Mouse (Mus musculus) liver, embryonic 16.5 days (tissue): ENCODE measurements around the gene Nrl. TPM values are rescaled to one million over a fixed set of nuclear protein-coding genes. Genes with fewer than 3 reads are reported as not detected.

Experiments used
- ATAC-seq: fragments of 200-750 bp; cut with Nextera tagmentation; 2 replicates; pipeline ENCODE4 v1.8.0; 2017; ENCODE audit warnings: low read depth, mild to moderate bottlenecking, moderate number of reproducible peaks, moderate library complexity
- H3K27ac ChIP-seq: fragments of 300-500 bp; sonication (generic); 2 replicates; pipeline ENCODE4 v1.5.1; 2014; ENCODE audit warnings: mild to moderate bottlenecking, low read length
- H3K27me3 ChIP-seq: fragments of 300-500 bp; sonication (generic); 2 replicates; pipeline ENCODE4 v1.6.1; 2014; ENCODE audit warnings: low read depth, low read length, mixed read lengths; ENCODE audit not compliant: control insufficient read depth, insufficient read depth
- H3K36me3 ChIP-seq: fragments of 300-500 bp; sonication (generic); 2 replicates; pipeline ENCODE4 v1.6.1; 2014; ENCODE audit warnings: mild to moderate bottlenecking; ENCODE audit not compliant: control insufficient read depth, insufficient read depth
- H3K4me1 ChIP-seq: fragments of 300-500 bp; sonication (generic); 2 replicates; pipeline ENCODE4 v1.6.1; 2014; ENCODE audit warnings: low read depth, low read length, mixed read lengths; ENCODE audit not compliant: control insufficient read depth
- H3K4me2 ChIP-seq: fragments of 300-500 bp; sonication (generic); 2 replicates; pipeline ENCODE4 v1.6.1; 2014; ENCODE audit warnings: low read depth, low read length, mixed read lengths
- H3K4me3 ChIP-seq: fragments of 300-500 bp; sonication (generic); 2 replicates; pipeline ENCODE4 v1.5.1; 2014; ENCODE audit warnings: low read depth, mild to moderate bottlenecking, low read length
- H3K9ac ChIP-seq: fragments of 300-500 bp; sonication (generic); 2 replicates; pipeline ENCODE4 v1.6.1; 2014; ENCODE audit warnings: low read depth, low read length
- H3K9me3 ChIP-seq: fragments of 300-500 bp; sonication (generic); replicated peaks from 2 replicates; pipeline ENCODE4 v1.6.1; 2016; ENCODE audit warnings: low read length; ENCODE audit not compliant: control insufficient read depth
- WGBS: fragments of 180-500 bp; shearing (Covaris S2); extraction: QIAGEN DNeasy Blood & Tissue Kit; methylation state at CpG from one replicate; pipeline ENCODE4 v1.1.7; 2014; ENCODE audit not compliant: insufficient replicate concordance; 5-methylcytosine and 5-hydroxymethylcytosine counted together
- polyA plus RNA-seq: library from polyadenylated mRNA; unstranded; fragments of >200 nt; fragmentation: Nextera tagmentation; extraction: Ambion mirVana; gene quantifications from 2 replicates; pipeline ENCODE4 v1.2.1, GENCODE M21; 2015

Gene Nrl
- polyA plus RNA-seq, 1 experiment from 2014 or later, result not detected

GRCm38 (mm10) chr14:55497449-55497821, 27.3 kb downstream of the Nrl start:
- Histone ChIP-seq H3K9ac (no peak overlapping the region), H3K36me3 (no peaks in the 10 kb centered on the region), H3K9me3 (no peaks in the 10 kb centered on the region), H3K4me2 (no peak overlapping the region), H3K4me3 (no peak overlapping the region), H3K27ac (no peak overlapping the region), H3K27me3 (peaks cover 3% of the 10 kb centered on the region; the same call in 1 of the 2 replicates), H3K4me1 (no peaks in the 10 kb centered on the region)
- 27% methylated on average over 6 of the region's 6 CpGs for WGBS
- ATAC-seq, result peak; percentile 55

- WGBS, result 70% methylated on average over 16 of the region's 16 CpGs
- Histone ChIP-seq H3K4me1 (peaks cover 4% of the 10 kb centered on the region), H3K36me3 (no peaks in the 10 kb centered on the region), H3K27ac (no peak overlapping the region), H3K9ac (no peak overlapping the region), H3K27me3 (peaks cover 3% of the 10 kb centered on the region; the same call in 1 of the 2 replicates), H3K4me2 (no peak overlapping the region), H3K9me3 (no peaks in the 10 kb centered on the region), H3K4me3 (no peak overlapping the region)
- ATAC-seq, result 0 out of 2 replicates have a peak, but pooled peaks have one; percentile 1
These were observed 27.9 kb downstream of the Nrl start for GRCm38 (mm10) chr14:55496761-55497448.

- peaks cover 6% of the 10 kb centered on the region for H3K27me3 ChIP-seq
- H3K4me2 ChIP-seq, result no peak overlapping the region
- ATAC-seq, result no peak
- peaks cover 17% of the 10 kb centered on the region for H3K4me1 ChIP-seq
- no peaks in the 10 kb centered on the region for H3K36me3 ChIP-seq
- no peak overlapping the region for H3K9ac ChIP-seq
- H3K9me3 ChIP-seq, result no peaks in the 10 kb centered on the region
- H3K27ac ChIP-seq, result no peak overlapping the region
- no peak overlapping the region for H3K4me3 ChIP-seq
- 66% methylated on average over 18 of the region's 20 CpGs for WGBS
These were observed 29.1 kb downstream of the Nrl start for GRCm38 (mm10) chr14:55495509-55496240.

GRCm38 (mm10) chr14:55492103-55492502, 32.7 kb downstream of the Nrl start:
- Histone ChIP-seq H3K27ac (no peak overlapping the region), H3K4me3 (no peak overlapping the region), H3K9ac (no peak overlapping the region), H3K9me3 (no peaks in the 10 kb centered on the region), H3K4me1 (peaks cover 22% of the 10 kb centered on the region), H3K4me2 (peak overlapping the region; percentile 100; the same call in 1 of the 2 replicates), H3K36me3 (peaks cover 5% of the 10 kb centered on the region), H3K27me3 (peaks cover 15% of the 10 kb centered on the region)
- 42% methylated on average over 3 of the region's 3 CpGs for WGBS
- ATAC-seq, result no peak

GRCm38 (mm10) chr14:55491291-55491833, 33.4 kb downstream of the Nrl start:
- Histone ChIP-seq H3K27me3 (peaks cover 15% of the 10 kb centered on the region), H3K27ac (peak overlapping the region; percentile 12; the same call in 1 of the 2 replicates), H3K4me2 (peak overlapping the region; percentile 100), H3K4me1 (peaks cover 22% of the 10 kb centered on the region), H3K9me3 (no peaks in the 10 kb centered on the region), H3K9ac (peak overlapping the region; percentile 61), H3K36me3 (peaks cover 5% of the 10 kb centered on the region), H3K4me3 (peak overlapping the region; percentile 73)
- WGBS, result 0% methylated on average over 27 of the region's 30 CpGs
- peak; percentile 92 for ATAC-seq

GRCm38 (mm10) chr14:55490361-55491201, 34.2 kb downstream of the Nrl start, which contains the start of gene Carmil3:
Gene Carmil3 (plus strand): TSS chr14:55490651.
- H3K4me2 ChIP-seq, result peak within 1 kb of the TSS; percentile 100
- peaks cover 22% of the 10 kb centered on the region for H3K4me1 ChIP-seq
- H3K27ac ChIP-seq, result peak within 1 kb of the TSS; percentile 12; the same call in 1 of the 2 replicates
- H3K9ac ChIP-seq, result peak within 1 kb of the TSS; percentile 61
- WGBS, result under 1% methylated on average over 54 of the region's 68 CpGs
- peak; percentile 72 for ATAC-seq
- peaks cover 5% of the 10 kb centered on the region for H3K36me3 ChIP-seq
- peaks cover 15% of the 10 kb centered on the region for H3K27me3 ChIP-seq
- H3K4me3 ChIP-seq, result peak within 1 kb of the TSS; percentile 73
- no peaks in the 10 kb centered on the region for H3K9me3 ChIP-seq

GRCm38 (mm10) chr14:55486836-55487235, 37.9 kb downstream of the Nrl start:
- no peak overlapping the region for H3K27ac ChIP-seq
- H3K4me1 ChIP-seq, result peaks cover 22% of the 10 kb centered on the region
- no peak overlapping the region for H3K4me3 ChIP-seq
- no peak overlapping the region for H3K4me2 ChIP-seq
- peaks cover 8% of the 10 kb centered on the region for H3K36me3 ChIP-seq
- WGBS, result 68% methylated on average over 8 of the region's 8 CpGs
- no peak for ATAC-seq
- H3K27me3 ChIP-seq, result peaks cover 12% of the 10 kb centered on the region
- H3K9ac ChIP-seq, result no peak overlapping the region
- H3K9me3 ChIP-seq, result no peaks in the 10 kb centered on the region

GRCm38 (mm10) chr14:55484430-55485085, 40.2 kb downstream of the Nrl start:
- ATAC-seq, result no peak
- Histone ChIP-seq H3K4me1 (peaks cover 15% of the 10 kb centered on the region), H3K4me3 (no peak overlapping the region), H3K27me3 (no peaks in the 10 kb centered on the region), H3K9me3 (no peaks in the 10 kb centered on the region), H3K36me3 (peaks cover 10% of the 10 kb centered on the region), H3K9ac (no peak overlapping the region), H3K4me2 (no peak overlapping the region), H3K27ac (no peak overlapping the region)
- WGBS, result 67% methylated on average over 5 of the region's 5 CpGs
